Mouse (Mus musculus): ENCODE data around the gene Gm4491.
A peak's percentile ranks its signal among the peaks of the same experiment; 100 is the strongest.

DNA sequence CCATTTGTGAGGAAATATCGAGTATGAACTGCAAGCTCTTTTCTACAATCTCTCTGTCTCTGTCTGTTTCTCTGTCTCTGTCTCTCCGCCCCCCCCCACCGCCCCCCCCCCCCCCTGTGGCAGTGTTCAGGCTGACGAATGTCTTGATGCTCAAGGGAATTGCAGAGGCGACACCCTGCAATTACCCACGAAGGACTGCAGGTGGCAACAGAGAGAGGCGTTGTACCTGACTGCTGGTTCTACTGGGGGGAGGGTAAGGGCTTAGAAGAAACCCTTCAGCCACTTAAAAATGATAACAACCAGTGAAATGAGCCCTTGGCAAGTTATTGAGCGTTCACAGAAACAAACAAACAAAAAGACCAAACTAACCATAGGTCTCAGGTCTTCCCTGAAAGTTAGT, 22.7 kb downstream of the Gm4491 start:
- peak; percentile 41 to 71; a peak in 3 of 4 replicates for TF ChIP-seq CTCF (conservative IDR thresholded peaks at IDR 0.05 in 1 of 2, IDR thresholded peaks at IDR 0.05 in 1 of 2; ENCODE audit: low read depth in 2 of 2, low read length in 2 of 2)
- TF ChIP-seq SMC3 (IDR thresholded peaks at IDR 0.05; ENCODE audit: low read depth, low read length), result peak; percentile 57
- no peak for TF ChIP-seq MAFK (IDR thresholded peaks at IDR 0.05; ENCODE audit: insufficient replicate concordance, low read length)
- no peak for TF ChIP-seq POLR2A (IDR thresholded peaks at IDR 0.05; ENCODE audit: low read depth, low read length)
- TF ChIP-seq E2F4 (IDR thresholded peaks at IDR 0.05; ENCODE audit: insufficient replicate concordance, low read depth, low read length), result no peak
- TF ChIP-seq ETS1 (conservative IDR thresholded peaks at IDR 0.05; ENCODE audit: low read depth, low read length), result no peak
- TF ChIP-seq TCF12 (IDR thresholded peaks at IDR 0.05; ENCODE audit: low read depth, low read length), result no peak
- TF ChIP-seq ZNF384 (IDR thresholded peaks at IDR 0.05; ENCODE audit: low read depth, low read length), result no peak

Measured in CH12.LX (cell line).